Mouse (Mus musculus): ENCODE measurements at regions not wholly inside any gene's neighbourhood (a gene's known extent, or its start where the extent isn't known, plus 50 kb on each side); places are given as distances from the start of the nearest gene placed in this dataset. TPM values are rescaled to one million over a fixed set of nuclear protein-coding genes. Genes with fewer than 3 reads are reported as not detected.

- DNase-seq (ENCODE audit: low spot score): no peak
These were observed 75.5 kb upstream of the Ell2 start for GRCm38 (mm10) chr13:75631048-75631447.

GRCm38 (mm10) chr13:75647513-75647912 lies 59.0 kb upstream of the Ell2 start:
- DNase-seq (ENCODE audit: low spot score): no peak

DNA sequence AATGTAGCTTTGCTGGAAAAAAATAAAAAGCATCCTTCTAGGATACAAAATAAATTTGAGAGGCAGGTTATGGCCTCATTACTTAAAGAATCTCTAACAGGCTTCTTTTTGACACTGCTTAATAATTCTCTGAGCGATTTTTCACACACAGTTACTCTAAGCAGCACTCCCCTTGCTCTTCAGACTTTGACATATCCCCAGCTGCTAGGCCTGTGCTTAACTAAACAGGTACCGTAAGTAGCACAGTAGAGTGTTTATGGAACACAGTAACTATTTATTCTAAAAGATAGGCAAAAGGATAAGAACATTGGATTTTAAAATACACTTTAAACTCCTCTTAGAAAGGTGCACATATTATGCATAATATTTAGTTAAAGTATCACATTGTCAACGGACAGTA lies 54.6 kb upstream of the Ell2 start:
- no peak for DNase-seq (ENCODE audit: low spot score)

DNA sequence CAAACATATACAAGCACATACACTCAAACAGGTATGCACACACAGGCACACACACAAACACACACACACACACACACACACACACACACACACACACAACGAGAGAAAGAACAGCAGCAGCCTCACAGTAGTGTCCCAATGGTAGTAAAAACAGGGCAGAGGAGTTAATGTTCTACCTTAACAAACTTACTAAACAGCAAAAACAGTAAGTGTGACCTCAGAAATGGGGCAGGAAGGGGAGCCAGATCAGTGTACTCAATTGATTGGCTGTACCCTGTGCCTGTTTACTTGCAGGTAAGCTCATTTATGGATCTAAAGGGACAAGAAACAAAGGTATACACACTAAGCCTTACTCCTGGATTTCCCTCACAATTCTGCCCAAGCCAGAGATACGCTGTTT lies 53.6 kb upstream of the Ell2 start:
- DNase-seq (ENCODE audit: low spot score): no peak

Small RNAs in the stretch of these regions (microRNA-seq; reads per million reads assigned to microRNA genes)
- not detected for gene Mir682

Data from heart, adult 8-10 months (tissue).